Mouse (Mus musculus) neutrophil, adult 65 days (primary cell): Measurements from ENCODE around the gene Spaca5. TPM values are rescaled to one million over a fixed set of nuclear protein-coding genes. Genes with fewer than 3 reads are reported as not detected.

ENCODE experiments used
- total RNA-seq: library from RNA; stranded (reverse); gene quantifications from 2 replicates; pipeline ENCODE4 v1.2.4, GENCODE M21; 2023

Gene Spaca5
- not detected in 2 replicates for total RNA-seq

GRCm38 (mm10) chrX:21068106-21068505 lies at the start of gene Spaca5:
Spaca5 (plus strand) TSS chrX:21068406.

GRCm38 (mm10) chrX:21061866-21062543 lies 6.2 kb upstream of the Spaca5 start, which contains the start of gene Zfp182:
Zfp182 (minus strand) TSS chrX:21062316.

GRCm38 (mm10) chrX:21088983-21089866 lies 21.0 kb downstream of the Spaca5 start, which contains the start of gene Zfp300:
Zfp300 (minus strand) TSS chrX:21089527.

GRCm38 (mm10) chrX:21115520-21115919 lies 47.3 kb downstream of the Spaca5 start, which contains the start of gene Ssxa1:
Ssxa1 (plus strand) TSS chrX:21115820.

Other genes starting within 250 kb of the Spaca5 start
- not detected in 2 replicates for gene Timp1, start 198.2 kb upstream of the Spaca5 start, total RNA-seq
- gene Syn1, start 147.4 kb upstream of the Spaca5 start, total RNA-seq, result 2.3 and 3.1 TPM in 2 replicates
- 243 and 259 TPM in 2 replicates for gene Cfp, start 136.9 kb upstream of the Spaca5 start, total RNA-seq
- gene Elk1, start 117.8 kb upstream of the Spaca5 start, total RNA-seq, result 14.2 and 14.5 TPM in 2 replicates
- gene Uxt, start 106.4 kb upstream of the Spaca5 start, total RNA-seq, result 27.9 and 31.6 TPM in 2 replicates
- gene Zfp182, start 6.1 kb upstream of the Spaca5 start, total RNA-seq, result 8.9 and 12.8 TPM in 2 replicates
- not detected in 2 replicates for gene Zfp300, start 21.1 kb downstream of the Spaca5 start, total RNA-seq
- gene Ssxa1, start 47.4 kb downstream of the Spaca5 start, total RNA-seq, result not detected in 2 replicates
- not detected in 2 replicates for gene Gm21876, start 107.2 kb downstream of the Spaca5 start, total RNA-seq